Mouse (Mus musculus): Measurements from ENCODE around the gene Gm45062. TPM values are rescaled to one million over a fixed set of nuclear protein-coding genes. Genes with fewer than 3 reads are reported as not detected.

Gm45062 gene
- polyA plus RNA-seq, 1 experiment from 2014 or later: 5.5 TPM

- H3K27me3 ChIP-seq (ENCODE audit: control insufficient read depth, insufficient read depth, low read length): no peaks in the 10 kb centered on the region; the same call in 1 of the 2 replicates
- H3K4me2 ChIP-seq (replicated peaks; ENCODE audit: low read depth, low read length): no peak overlapping the region
- peaks cover 3% of the 10 kb centered on the region; the same call in 1 of the 2 replicates for H3K4me1 ChIP-seq (ENCODE audit: control insufficient read depth, insufficient read depth, low read length)
- no peak overlapping the region for H3K9ac ChIP-seq (ENCODE audit: low read depth, low read length)
- 89% methylated on average over 7 of the region's 7 CpGs for WGBS
- H3K4me3 ChIP-seq (ENCODE audit: low read length): no peak overlapping the region
- H3K36me3 ChIP-seq (ENCODE audit: control insufficient read depth, insufficient read depth, low read length): no peaks in the 10 kb centered on the region
- no peak for ATAC-seq (ENCODE audit: low FRiP score, low TSS enrichment)
- H3K27ac ChIP-seq (ENCODE audit: low read depth, low read length): no peak overlapping the region
- no peaks in the 10 kb centered on the region for H3K9me3 ChIP-seq (ENCODE audit: control insufficient read depth, low read length)
Observed at GRCm38 (mm10) chr6:8489266-8489665, 230.0 kb downstream of the Gm45062 start.

GRCm38 (mm10) chr6:8489938-8490585 is 230.8 kb downstream of the Gm45062 start:
- no peak overlapping the region for H3K9ac ChIP-seq (ENCODE audit: low read depth, low read length)
- WGBS: 71% methylated on average over 1 of the region's 1 CpGs

GRCm38 (mm10) chr6:8492248-8492647 is 233.0 kb downstream of the Gm45062 start:
- H3K27ac ChIP-seq (ENCODE audit: low read depth, low read length): no peak overlapping the region
- H3K9me3 ChIP-seq (ENCODE audit: control insufficient read depth, low read length): no peaks in the 10 kb centered on the region
- 91% methylated on average over 3 of the region's 3 CpGs for WGBS
- H3K9ac ChIP-seq (ENCODE audit: low read depth, low read length): no peak overlapping the region
- ATAC-seq (ENCODE audit: low FRiP score, low TSS enrichment): no peak
- H3K4me1 ChIP-seq (ENCODE audit: control insufficient read depth, insufficient read depth, low read length): no peaks in the 10 kb centered on the region
- no peak overlapping the region for H3K4me2 ChIP-seq (replicated peaks; ENCODE audit: low read depth, low read length)
- no peaks in the 10 kb centered on the region; the same call in 1 of the 2 replicates for H3K27me3 ChIP-seq (ENCODE audit: control insufficient read depth, insufficient read depth, low read length)
- no peak overlapping the region for H3K4me3 ChIP-seq (ENCODE audit: low read length)
- no peaks in the 10 kb centered on the region for H3K36me3 ChIP-seq (ENCODE audit: control insufficient read depth, insufficient read depth, low read length)

More at GRCm38 (mm10) chr6:8489938-8490585, 230.8 kb downstream of the Gm45062 start:
- H3K27ac ChIP-seq (ENCODE audit: low read depth, low read length): no peak overlapping the region
- no peak for ATAC-seq (ENCODE audit: low FRiP score, low TSS enrichment)
- no peaks in the 10 kb centered on the region for H3K9me3 ChIP-seq (ENCODE audit: control insufficient read depth, low read length)
- H3K4me1 ChIP-seq (ENCODE audit: control insufficient read depth, insufficient read depth, low read length): peaks cover 3% of the 10 kb centered on the region; the same call in 1 of the 2 replicates
- no peaks in the 10 kb centered on the region; the same call in 1 of the 2 replicates for H3K27me3 ChIP-seq (ENCODE audit: control insufficient read depth, insufficient read depth, low read length)
- H3K4me3 ChIP-seq (ENCODE audit: low read length): no peak overlapping the region
- H3K4me2 ChIP-seq (replicated peaks; ENCODE audit: low read depth, low read length): no peak overlapping the region
- H3K36me3 ChIP-seq (ENCODE audit: control insufficient read depth, insufficient read depth, low read length): no peaks in the 10 kb centered on the region

GRCm38 (mm10) chr6:8495109-8495826 is 236.0 kb downstream of the Gm45062 start:
- ATAC-seq (ENCODE audit: low FRiP score, low TSS enrichment): no peak
- no peaks in the 10 kb centered on the region for H3K36me3 ChIP-seq (ENCODE audit: control insufficient read depth, insufficient read depth, low read length)
- no peak overlapping the region for H3K27ac ChIP-seq (ENCODE audit: low read depth, low read length)
- H3K4me2 ChIP-seq (replicated peaks; ENCODE audit: low read depth, low read length): no peak overlapping the region
- no peaks in the 10 kb centered on the region; the same call in 1 of the 2 replicates for H3K27me3 ChIP-seq (ENCODE audit: control insufficient read depth, insufficient read depth, low read length)
- 86% methylated on average over 5 of the region's 5 CpGs for WGBS
- no peak overlapping the region for H3K4me3 ChIP-seq (ENCODE audit: low read length)
- no peaks in the 10 kb centered on the region for H3K4me1 ChIP-seq (ENCODE audit: control insufficient read depth, insufficient read depth, low read length)
- no peaks in the 10 kb centered on the region; the same call in 1 of the 2 replicates for H3K9me3 ChIP-seq (ENCODE audit: control insufficient read depth, low read length)
- H3K9ac ChIP-seq (ENCODE audit: low read depth, low read length): no peak overlapping the region

- Histone ChIP-seq H3K27me3 (ENCODE audit: control insufficient read depth, insufficient read depth, low read length) (no peaks in the 10 kb centered on the region), H3K4me1 (ENCODE audit: control insufficient read depth, insufficient read depth, low read length) (no peaks in the 10 kb centered on the region), H3K27ac (ENCODE audit: low read depth, low read length) (no peak overlapping the region), H3K4me3 (ENCODE audit: low read length) (no peak overlapping the region), H3K9ac (ENCODE audit: low read depth, low read length) (no peak overlapping the region), H3K4me2 (replicated peaks; ENCODE audit: low read depth, low read length) (no peak overlapping the region), H3K36me3 (ENCODE audit: control insufficient read depth, insufficient read depth, low read length) (no peaks in the 10 kb centered on the region), H3K9me3 (ENCODE audit: control insufficient read depth, low read length) (no peaks in the 10 kb centered on the region; the same call in 1 of the 2 replicates)
- ATAC-seq (ENCODE audit: low FRiP score, low TSS enrichment): peak; percentile 68; the same call in 1 of the 2 replicates
- WGBS: 62% methylated on average over 4 of the region's 4 CpGs
Observed at GRCm38 (mm10) chr6:8495827-8496222, 236.6 kb downstream of the Gm45062 start.

- WGBS: 49% methylated on average over 6 of the region's 6 CpGs
- Histone ChIP-seq H3K4me3 (ENCODE audit: low read length) (no peak overlapping the region), H3K27ac (ENCODE audit: low read depth, low read length) (0 out of 2 replicates have a peak overlapping the region, but pooled peaks have one; percentile 14), H3K36me3 (ENCODE audit: control insufficient read depth, insufficient read depth, low read length) (no peaks in the 10 kb centered on the region), H3K27me3 (ENCODE audit: control insufficient read depth, insufficient read depth, low read length) (no peaks in the 10 kb centered on the region), H3K4me1 (ENCODE audit: control insufficient read depth, insufficient read depth, low read length) (no peaks in the 10 kb centered on the region), H3K9me3 (ENCODE audit: control insufficient read depth, low read length) (no peaks in the 10 kb centered on the region; the same call in 1 of the 2 replicates), H3K4me2 (replicated peaks; ENCODE audit: low read depth, low read length) (no peak overlapping the region), H3K9ac (ENCODE audit: low read depth, low read length) (no peak overlapping the region)
- ATAC-seq (ENCODE audit: low FRiP score, low TSS enrichment): peak; percentile 63
Observed at GRCm38 (mm10) chr6:8497234-8497867, 238.1 kb downstream of the Gm45062 start.

- H3K4me1 ChIP-seq (ENCODE audit: control insufficient read depth, insufficient read depth, low read length): no peaks in the 10 kb centered on the region
- 30% methylated on average over 6 of the region's 6 CpGs for WGBS
Observed at GRCm38 (mm10) chr6:8497868-8498257, 238.6 kb downstream of the Gm45062 start.

GRCm38 (mm10) chr6:8498961-8499360 is 239.7 kb downstream of the Gm45062 start:
- 92% methylated on average over 3 of the region's 3 CpGs for WGBS
- H3K4me2 ChIP-seq (replicated peaks; ENCODE audit: low read depth, low read length): no peak overlapping the region
- H3K27ac ChIP-seq (ENCODE audit: low read depth, low read length): no peak overlapping the region
- H3K27me3 ChIP-seq (ENCODE audit: control insufficient read depth, insufficient read depth, low read length): no peaks in the 10 kb centered on the region
- no peak overlapping the region for H3K9ac ChIP-seq (ENCODE audit: low read depth, low read length)
- no peak overlapping the region for H3K4me3 ChIP-seq (ENCODE audit: low read length)
- H3K36me3 ChIP-seq (ENCODE audit: control insufficient read depth, insufficient read depth, low read length): no peaks in the 10 kb centered on the region
- no peak for ATAC-seq (ENCODE audit: low FRiP score, low TSS enrichment)
- no peaks in the 10 kb centered on the region for H3K4me1 ChIP-seq (ENCODE audit: control insufficient read depth, insufficient read depth, low read length)
- no peaks in the 10 kb centered on the region; the same call in 1 of the 2 replicates for H3K9me3 ChIP-seq (ENCODE audit: control insufficient read depth, low read length)

More at GRCm38 (mm10) chr6:8497868-8498257, 238.6 kb downstream of the Gm45062 start:
- no peak overlapping the region for H3K4me3 ChIP-seq (ENCODE audit: low read length)
- H3K9me3 ChIP-seq (ENCODE audit: control insufficient read depth, low read length): no peaks in the 10 kb centered on the region; the same call in 1 of the 2 replicates
- H3K4me2 ChIP-seq (replicated peaks; ENCODE audit: low read depth, low read length): no peak overlapping the region
- peak; percentile 65 for ATAC-seq (ENCODE audit: low FRiP score, low TSS enrichment)
- H3K36me3 ChIP-seq (ENCODE audit: control insufficient read depth, insufficient read depth, low read length): no peaks in the 10 kb centered on the region
- no peak overlapping the region for H3K9ac ChIP-seq (ENCODE audit: low read depth, low read length)
- H3K27ac ChIP-seq (ENCODE audit: low read depth, low read length): 0 out of 2 replicates have a peak overlapping the region, but pooled peaks have one; percentile 14
- H3K27me3 ChIP-seq (ENCODE audit: control insufficient read depth, insufficient read depth, low read length): no peaks in the 10 kb centered on the region
